Mouse (Mus musculus) heart, postnatal 0 days (tissue): ENCODE data around the gene Tmem139. TPM values are rescaled to one million over a fixed set of nuclear protein-coding genes. Genes with fewer than 3 reads are reported as not detected.
A peak's percentile ranks its signal among the peaks of the same experiment; 100 is the strongest.

Experiments
- ATAC-seq: fragments of 200-750 bp; cut with Nextera tagmentation; 2 replicates; pipeline ENCODE4 v1.8.0; 2017; ENCODE audit warnings: low read depth, moderate number of reproducible peaks, moderate library complexity; ENCODE audit not compliant: insufficient read depth
- DNase-seq: peaks from one replicate; pipeline ENCODE4 v3.0.0-alpha.2; 2016; ENCODE audit warnings: low spot score
- H3K27ac ChIP-seq: fragments of 300-500 bp; sonication (generic); 2 replicates; pipeline ENCODE4 v1.5.1; 2014; ENCODE audit warnings: low read depth, mild to moderate bottlenecking
- H3K27me3 ChIP-seq: fragments of 300-500 bp; sonication (generic); 2 replicates; pipeline ENCODE4 v1.6.1; 2014; ENCODE audit warnings: low read length, mixed read lengths; ENCODE audit not compliant: control insufficient read depth, insufficient read depth
- H3K36me3 ChIP-seq: fragments of 300-500 bp; sonication (generic); replicated peaks from 2 replicates; pipeline ENCODE4 v1.6.1; 2014; ENCODE audit warnings: low read length, mixed read lengths; ENCODE audit not compliant: control insufficient read depth, insufficient read depth
- H3K4me1 ChIP-seq: fragments of 300-500 bp; sonication (generic); 2 replicates; pipeline ENCODE4 v1.6.1; 2014; ENCODE audit warnings: antibody characterized with exemption; ENCODE audit not compliant: control insufficient read depth, insufficient read depth
- H3K4me2 ChIP-seq: fragments of 300-500 bp; sonication (generic); 2 replicates; pipeline ENCODE4 v1.6.1; 2014; ENCODE audit warnings: low read depth, mild to moderate bottlenecking, low read length, moderate library complexity
- H3K4me3 ChIP-seq: fragments of 300-500 bp; sonication (generic); 2 replicates; pipeline ENCODE4 v1.5.1; 2014; ENCODE audit warnings: low read depth, low read length
- H3K9ac ChIP-seq: fragments of 300-500 bp; sonication (generic); replicated peaks from 2 replicates; pipeline ENCODE4 v1.6.1; 2014; ENCODE audit warnings: low read depth, low read length, mixed read lengths
- H3K9me3 ChIP-seq: fragments of 300-500 bp; sonication (generic); replicated peaks from 2 replicates; pipeline ENCODE4 v1.6.1; 2016; ENCODE audit warnings: low read length; ENCODE audit not compliant: control insufficient read depth
- CTCF ChIP-seq: IDR thresholded peaks from 2 replicates; pipeline ENCODE4 v1.5.1; 2016; ENCODE audit warnings: antibody characterized with exemption, control low read depth, low read depth
- EP300 ChIP-seq: IDR thresholded peaks from 2 replicates; pipeline ENCODE4 v1.6.1; 2016; ENCODE audit warnings: antibody characterized with exemption, low read depth
- WGBS: fragments of 180-500 bp; shearing (Covaris S2); extraction: QIAGEN DNeasy Blood & Tissue Kit; methylation state at CpG from one replicate; pipeline ENCODE4 v1.1.7; 2014; 5-methylcytosine and 5-hydroxymethylcytosine counted together
- polyA plus RNA-seq: library from polyadenylated mRNA; unstranded; fragments of >200 nt; fragmentation: Nextera tagmentation; extraction: Ambion mirVana; gene quantifications from 2 replicates; pipeline ENCODE4 v1.2.1, GENCODE M21; 2015
- total RNA-seq: library from RNA; depleted of rRNA; stranded (reverse); fragments of >200 nt; gene quantifications from 2 replicates; pipeline ENCODE4 v1.2.3, GENCODE M21; 2014; ENCODE audit warnings: low replicate concordance

The Tmem139 gene
- total and polyA plus RNA-seq, 2 experiments from 2014 or later, result 0.10 TPM; not detected in 1

GRCm38 (mm10) chr6:42264626-42265312, 3.0 kb downstream of the Tmem139 start, which contains the start of gene Casp2:
Gene Casp2, plus strand, starts transcription at chr6:42264985.
- ATAC-seq (peak; percentile 99), DNase-seq (peak; percentile 99)
- under 1% methylated on average over 47 of the region's 51 CpGs for WGBS
- peak within 1 kb of the TSS; percentile 81 for H3K9ac ChIP-seq
- peaks cover 11% of the 10 kb centered on the region for H3K4me1 ChIP-seq
- no peaks in the 10 kb centered on the region for H3K9me3 ChIP-seq
- TF ChIP-seq CTCF (peak; percentile 96), EP300 (no peak)
- H3K4me2 ChIP-seq, result peak within 1 kb of the TSS; percentile 79
- no peaks in the 10 kb centered on the region for H3K27me3 ChIP-seq
- H3K36me3 ChIP-seq, result peaks cover 25% of the 10 kb centered on the region
- H3K4me3 ChIP-seq, result peak within 1 kb of the TSS; percentile 81
- H3K27ac ChIP-seq, result peak within 1 kb of the TSS; percentile 85

GRCm38 (mm10) chr6:42265391-42266330, 3.9 kb downstream of the Tmem139 start:
- Histone ChIP-seq H3K27me3 (no peaks in the 10 kb centered on the region), H3K4me3 (peak overlapping the region; percentile 81), H3K9me3 (no peaks in the 10 kb centered on the region), H3K36me3 (peaks cover 33% of the 10 kb centered on the region), H3K27ac (peak overlapping the region; percentile 85), H3K4me2 (peak overlapping the region; percentile 79), H3K9ac (peak overlapping the region; percentile 81), H3K4me1 (peaks cover 11% of the 10 kb centered on the region)
- ATAC-seq (no peak), DNase-seq (peak; percentile 11)
- WGBS, result under 1% methylated on average over 21 of the region's 21 CpGs
- TF ChIP-seq CTCF, result no peak
- TF ChIP-seq EP300, result no peak

- Histone ChIP-seq H3K9ac (no peak overlapping the region), H3K9me3 (no peaks in the 10 kb centered on the region), H3K36me3 (peaks cover 72% of the 10 kb centered on the region), H3K4me2 (no peak overlapping the region), H3K27ac (peak overlapping the region; percentile 20; the same call in 1 of the 2 replicates), H3K27me3 (no peaks in the 10 kb centered on the region), H3K4me1 (peaks cover 10% of the 10 kb centered on the region), H3K4me3 (no peak overlapping the region)
- no peak for TF ChIP-seq CTCF
- no peak for TF ChIP-seq EP300
- peak; percentile 40 for DNase-seq
- ATAC-seq, result 0 out of 2 replicates have a peak, but pooled peaks have one; percentile 49
These were observed 9.0 kb downstream of the Tmem139 start for GRCm38 (mm10) chr6:42270817-42271216.

- Histone ChIP-seq H3K27me3 (no peaks in the 10 kb centered on the region), H3K9ac (no peak overlapping the region), H3K9me3 (no peaks in the 10 kb centered on the region), H3K4me2 (no peak overlapping the region), H3K27ac (no peak overlapping the region), H3K36me3 (peaks cover 85% of the 10 kb centered on the region), H3K4me1 (no peaks in the 10 kb centered on the region), H3K4me3 (no peak overlapping the region)
- ATAC-seq (no peak), DNase-seq (no peak)
- WGBS, result 68% methylated on average over 2 of the region's 2 CpGs
- TF ChIP-seq CTCF (no peak), EP300 (no peak)
These were observed 14.4 kb downstream of the Tmem139 start for GRCm38 (mm10) chr6:42276151-42276550.

GRCm38 (mm10) chr6:42282865-42283528, 21.2 kb downstream of the Tmem139 start:
- Histone ChIP-seq H3K36me3 (peaks cover 54% of the 10 kb centered on the region), H3K4me1 (peaks cover 5% of the 10 kb centered on the region; the same call in 1 of the 2 replicates), H3K4me3 (no peak overlapping the region), H3K27me3 (no peaks in the 10 kb centered on the region), H3K9ac (no peak overlapping the region), H3K27ac (peak overlapping the region; percentile 35; the same call in 1 of the 2 replicates), H3K9me3 (no peaks in the 10 kb centered on the region), H3K4me2 (no peak overlapping the region)
- ATAC-seq (peak; percentile 66), DNase-seq (peak; percentile 13)
- WGBS, result 41% methylated on average over 5 of the region's 5 CpGs
- TF ChIP-seq EP300, result no peak
- no peak for TF ChIP-seq CTCF
